Mouse (Mus musculus): ENCODE results near the gene Nav2.

The Nav2 gene

DNA sequence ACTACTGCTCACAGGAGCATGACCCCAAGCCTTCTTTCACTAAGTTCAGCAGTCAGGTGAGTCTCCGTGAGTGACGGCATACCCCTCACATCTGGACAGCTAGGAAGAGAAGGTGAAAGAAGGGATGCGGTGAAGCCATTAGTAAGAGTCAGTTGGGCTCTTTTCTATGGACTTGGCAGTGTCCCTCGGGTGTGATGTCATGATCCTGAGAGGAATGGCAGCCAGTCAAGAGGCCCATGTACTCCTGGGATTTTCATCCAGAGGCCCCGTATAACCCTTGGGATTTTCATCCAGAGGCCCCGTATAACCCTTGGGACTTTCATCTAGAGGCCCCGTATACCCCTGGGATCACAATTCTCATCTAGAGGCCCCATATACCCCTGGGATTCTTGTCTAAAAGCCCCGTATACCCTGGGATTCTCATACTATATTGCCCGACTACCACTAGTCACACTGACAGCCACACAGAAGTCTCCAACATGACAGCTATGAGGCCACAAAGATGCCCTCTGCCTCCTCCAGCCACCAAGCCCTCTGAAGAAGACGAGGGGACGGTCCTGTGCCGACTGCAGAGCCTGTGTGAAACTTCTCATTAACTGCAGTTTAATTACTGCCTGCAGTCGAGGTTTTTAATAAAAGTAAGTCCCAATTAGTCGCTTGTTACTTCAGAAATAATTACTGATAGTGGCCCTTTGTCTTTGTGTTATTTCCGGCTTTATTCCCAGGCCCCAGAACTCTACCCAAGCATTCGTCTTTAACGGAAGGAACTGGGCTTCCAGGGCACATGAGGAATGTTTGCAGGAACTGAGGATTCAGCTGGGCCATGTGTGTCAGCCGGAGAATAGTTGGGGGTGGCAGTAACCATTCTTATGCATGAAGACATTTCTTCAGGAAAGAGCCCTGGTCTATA, 251.4 kb downstream of the Nav2 start:
- DNase-seq (ENCODE audit: low read depth) = no peak

DNA sequence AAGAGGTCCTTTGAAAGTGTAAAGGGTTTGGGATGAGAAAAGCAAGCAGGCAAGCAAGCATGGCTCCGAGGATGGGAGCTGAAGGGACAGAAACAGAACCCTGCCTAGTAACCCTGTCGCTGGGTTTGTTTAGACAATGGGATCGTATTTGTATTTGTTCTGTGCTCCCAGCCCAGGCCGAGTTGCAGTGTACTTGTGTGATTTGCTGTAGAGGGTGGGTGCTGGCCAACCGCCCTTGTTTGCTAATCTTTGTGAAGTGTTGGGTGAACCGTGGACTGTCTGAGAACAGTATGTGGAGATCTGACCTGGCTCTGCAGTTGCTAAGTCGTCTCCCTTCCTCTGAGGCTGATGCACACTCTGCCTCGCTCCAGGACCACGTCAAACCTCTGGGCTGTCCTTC, 253.6 kb downstream of the Nav2 start:
- DNase-seq (ENCODE audit: low read depth) = no peak

GRCm38 (mm10) chr7:49163789-49164188, 255.3 kb downstream of the Nav2 start:
- no peak for DNase-seq (ENCODE audit: low read depth)

DNA sequence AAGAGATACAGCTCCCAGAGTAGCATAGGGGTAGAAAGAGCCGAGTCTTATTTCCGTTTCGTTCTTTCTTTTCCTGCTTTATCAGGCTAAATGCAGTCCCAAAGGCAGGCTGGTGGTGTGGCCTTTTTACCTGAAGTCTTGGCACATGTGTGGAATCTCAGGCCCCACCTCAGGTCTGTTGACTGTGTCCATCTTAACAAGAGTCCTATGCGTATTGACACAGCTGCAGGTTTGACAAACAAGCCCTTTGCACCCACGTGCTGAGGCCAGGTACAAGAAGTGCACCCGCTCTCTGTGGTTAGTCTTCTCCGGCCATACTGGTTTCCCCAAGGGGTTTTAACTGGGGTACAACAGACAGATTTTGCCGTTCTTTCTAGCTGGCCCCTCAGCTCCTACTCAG, 256.4 kb downstream of the Nav2 start:
- DNase-seq (ENCODE audit: low read depth) = no peak

- DNase-seq (ENCODE audit: low read depth) = no peak
These were observed 264.4 kb downstream of the Nav2 start for GRCm38 (mm10) chr7:49172926-49173325.

GRCm38 (mm10) chr7:49175784-49176409, 267.4 kb downstream of the Nav2 start:
- DNase-seq (ENCODE audit: low read depth) = no peak

DNA sequence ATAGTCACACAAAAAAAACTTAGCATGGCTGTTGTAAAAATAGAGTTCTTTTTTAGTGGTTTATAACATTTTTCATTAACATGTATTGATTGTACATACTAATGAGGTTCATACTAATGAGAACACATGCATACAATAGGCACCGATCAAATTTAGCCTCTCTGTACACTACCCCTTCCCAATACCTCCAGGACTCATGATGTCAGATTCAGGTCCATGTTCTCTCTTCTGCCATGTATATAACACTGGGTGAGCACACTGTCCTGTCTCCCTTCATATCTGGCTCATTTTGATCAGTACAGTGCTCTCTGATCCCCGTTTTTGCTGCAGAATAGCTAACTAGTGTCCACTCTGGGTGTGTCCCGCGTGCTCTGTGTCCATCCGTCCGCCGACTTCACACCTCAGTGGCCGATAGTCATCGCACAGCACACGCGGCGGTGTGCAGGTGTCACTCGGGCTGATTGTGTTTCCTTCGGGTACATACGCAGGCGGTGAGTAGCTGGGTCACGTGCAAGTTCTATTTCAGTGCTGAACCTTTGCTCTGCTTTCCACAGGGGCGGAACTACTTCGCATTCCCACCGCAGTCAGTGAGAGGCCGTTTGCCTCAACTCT, 268.2 kb downstream of the Nav2 start:
- no peak for DNase-seq (ENCODE audit: low read depth)

DNA sequence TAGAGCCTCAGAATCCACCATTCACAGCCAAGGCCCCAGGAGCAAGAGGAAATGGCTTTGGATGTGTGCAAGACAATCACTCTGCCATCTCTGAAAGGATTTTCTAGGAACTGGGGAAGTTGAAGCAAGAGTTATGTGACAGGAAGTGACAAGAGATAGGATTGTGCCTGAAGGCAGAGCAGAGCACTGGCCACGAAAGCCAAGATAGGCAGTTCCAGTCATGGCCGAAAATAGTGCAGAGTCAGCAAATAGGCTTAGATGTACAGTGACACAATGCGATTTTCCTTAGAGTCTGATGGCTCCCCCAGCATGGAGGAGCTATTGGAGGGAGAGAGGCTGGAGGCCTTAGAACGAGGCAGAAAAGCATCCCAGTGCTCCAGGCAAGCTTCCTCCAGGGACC, 269.7 kb downstream of the Nav2 start:
- peak; percentile 22 for DNase-seq (ENCODE audit: low read depth)

DNA sequence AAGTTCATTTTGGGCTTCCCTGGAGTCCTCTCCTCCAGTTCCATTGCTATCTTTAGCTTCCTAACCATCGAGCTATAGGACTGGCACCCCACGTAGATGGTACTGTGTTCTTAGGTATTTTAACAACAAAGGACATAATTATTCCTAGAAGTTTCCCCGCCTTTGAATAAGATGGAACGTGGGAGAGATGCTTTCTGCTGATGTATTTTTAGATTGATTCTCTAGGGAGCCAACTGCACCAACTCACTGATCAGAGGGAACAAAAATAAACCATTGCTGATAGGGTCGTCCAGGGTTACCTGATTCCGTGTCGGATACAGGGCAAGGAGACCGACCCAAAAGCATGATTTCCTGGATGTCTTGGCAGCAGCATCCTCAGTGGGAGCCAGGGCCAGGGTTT, 272.5 kb downstream of the Nav2 start:
- no peak for DNase-seq (ENCODE audit: low read depth)

DNA sequence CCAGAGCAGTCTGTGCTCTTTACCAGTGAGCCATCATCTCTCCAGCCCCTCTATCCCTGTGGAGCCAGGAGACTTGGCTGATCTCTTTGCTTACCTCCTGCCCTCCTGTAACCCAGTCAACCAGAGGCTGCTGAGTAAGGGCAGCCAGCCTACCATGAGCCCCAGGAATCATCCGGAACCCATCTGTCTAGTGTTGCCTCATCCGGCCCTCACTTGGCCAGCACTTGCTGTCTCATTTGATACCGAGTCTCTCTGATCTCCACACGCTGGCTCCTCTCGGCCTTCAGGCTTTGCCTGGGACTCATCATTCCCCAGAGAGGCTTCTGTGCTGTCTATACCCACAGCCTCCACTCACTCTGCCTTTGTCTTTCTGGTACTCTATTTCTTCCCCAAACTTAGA, 273.9 kb downstream of the Nav2 start:
- DNase-seq (ENCODE audit: low read depth) = no peak

- DNase-seq (ENCODE audit: low read depth) = no peak
These were observed 275.2 kb downstream of the Nav2 start for GRCm38 (mm10) chr7:49183696-49184095.

DNA sequence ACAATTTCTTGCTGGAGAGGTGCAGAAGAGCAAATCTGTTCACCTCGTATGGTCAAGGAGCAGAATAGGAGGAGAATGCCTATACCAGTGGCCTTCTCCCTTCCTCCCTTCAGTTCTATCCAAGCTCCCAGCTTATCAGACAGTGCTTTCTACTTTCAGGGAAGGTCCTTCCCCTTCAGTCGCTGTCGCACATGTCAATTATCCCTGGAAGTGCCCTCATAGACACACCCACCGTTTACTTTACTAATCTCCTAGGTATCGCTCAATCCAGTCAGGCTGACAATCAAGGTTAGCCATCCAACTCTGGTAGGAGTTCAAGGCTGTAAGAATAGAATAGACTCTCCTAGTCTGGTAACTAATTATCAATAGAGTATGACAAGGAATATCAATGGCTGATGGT, 277.5 kb downstream of the Nav2 start:
- DNase-seq (ENCODE audit: low read depth) = no peak

DNA sequence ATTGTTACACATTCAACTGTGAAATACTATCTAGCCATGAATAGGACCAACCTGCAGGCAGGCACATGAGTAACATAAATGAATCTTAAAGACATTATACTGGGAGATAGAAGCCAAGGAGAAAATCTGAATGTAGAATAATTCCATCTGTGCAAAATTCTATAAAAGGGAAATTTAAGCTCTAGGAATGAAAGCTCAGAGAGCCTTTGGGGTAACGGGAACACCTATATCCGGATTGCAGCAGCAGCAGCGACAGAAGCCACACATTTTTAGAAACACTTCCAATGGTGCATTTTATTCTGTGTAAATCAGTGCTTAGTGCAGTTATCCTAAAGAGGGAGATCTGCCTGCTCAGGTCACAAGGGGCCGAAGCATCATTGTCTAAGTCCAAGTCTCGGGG, 280.8 kb downstream of the Nav2 start:
- DNase-seq (ENCODE audit: low read depth) = no peak

GRCm38 (mm10) chr7:49190231-49190985, 281.9 kb downstream of the Nav2 start:
- no peak for DNase-seq (ENCODE audit: low read depth)

DNA sequence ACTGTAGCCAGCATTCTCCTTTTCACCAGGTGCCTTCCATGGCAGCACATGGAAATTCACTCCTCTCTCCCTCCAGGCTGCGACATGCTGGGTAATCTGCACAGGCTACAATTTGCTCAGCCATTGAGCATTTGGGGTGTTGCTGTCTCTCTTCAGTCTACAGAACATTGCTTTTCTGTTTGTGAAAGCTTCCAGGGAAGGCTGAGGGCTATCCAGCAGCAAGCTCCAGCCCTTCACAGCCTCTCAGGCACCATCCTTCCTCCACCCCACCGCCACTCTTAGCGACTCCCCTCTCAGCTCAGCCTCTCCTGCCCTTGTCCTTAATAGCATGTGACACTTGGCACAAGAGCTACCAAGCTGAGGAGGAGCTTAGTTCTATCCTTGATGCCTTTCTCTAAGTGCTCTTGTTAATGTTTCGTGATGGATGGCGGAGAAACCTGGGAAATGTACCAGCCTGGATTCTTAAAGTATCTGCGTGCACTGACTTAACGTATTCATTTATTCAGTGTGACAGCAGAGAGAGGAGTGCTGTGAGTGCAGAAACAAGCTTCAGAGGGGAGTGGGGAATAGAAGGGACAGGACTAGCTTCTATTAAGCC, 282.7 kb downstream of the Nav2 start:
- DNase-seq (ENCODE audit: low read depth) = no peak

- no peak for DNase-seq (ENCODE audit: low read depth)
These were observed 283.7 kb downstream of the Nav2 start for GRCm38 (mm10) chr7:49192061-49192695.

DNA sequence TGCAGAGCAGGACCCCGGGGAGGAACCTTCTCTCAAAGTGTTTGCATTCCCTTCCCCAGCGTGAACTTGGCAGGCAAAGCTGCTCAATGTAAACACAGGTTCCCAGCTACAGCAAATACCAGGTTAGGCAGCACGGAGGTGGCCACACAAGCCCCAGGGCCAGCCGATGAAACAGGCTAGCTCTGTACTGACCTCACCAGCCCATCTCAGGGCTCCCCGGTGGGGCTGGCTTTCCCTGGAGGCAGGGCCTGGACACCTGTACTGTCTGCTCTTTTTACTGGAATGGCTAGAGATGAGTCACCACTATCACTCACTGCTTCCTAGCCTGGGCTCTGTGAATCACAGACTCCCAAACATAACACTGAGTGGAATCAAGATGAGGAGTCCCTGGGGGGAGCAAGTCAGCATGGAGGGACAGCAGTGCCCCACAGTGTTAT, 287.2 kb downstream of the Nav2 start:
- DNase-seq (ENCODE audit: low read depth) = no peak

DNA sequence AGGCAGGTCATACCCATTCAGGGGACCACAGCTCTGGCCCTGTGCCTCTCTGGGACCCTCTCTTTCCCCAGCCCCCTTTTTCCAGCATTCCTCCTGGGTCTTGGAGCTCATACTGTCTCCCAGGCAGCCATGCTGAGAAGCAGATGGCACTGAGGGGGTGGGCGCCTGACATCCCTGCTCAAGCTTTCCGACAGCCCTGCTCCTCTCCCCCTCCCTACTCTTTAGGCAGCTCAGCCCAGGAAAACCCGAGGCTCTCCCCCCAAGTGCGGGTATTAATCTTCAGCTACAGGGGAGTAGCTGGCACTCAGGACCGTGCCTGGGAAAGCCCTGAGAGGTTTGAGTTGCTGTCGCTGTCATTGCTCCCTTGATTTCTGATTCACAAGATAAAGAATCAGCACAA, 290.9 kb downstream of the Nav2 start:
- DNase-seq (ENCODE audit: low read depth) = no peak

GRCm38 (mm10) chr7:49200270-49200669, 291.8 kb downstream of the Nav2 start:
- DNase-seq (ENCODE audit: low read depth) = peak; percentile 52

DNA sequence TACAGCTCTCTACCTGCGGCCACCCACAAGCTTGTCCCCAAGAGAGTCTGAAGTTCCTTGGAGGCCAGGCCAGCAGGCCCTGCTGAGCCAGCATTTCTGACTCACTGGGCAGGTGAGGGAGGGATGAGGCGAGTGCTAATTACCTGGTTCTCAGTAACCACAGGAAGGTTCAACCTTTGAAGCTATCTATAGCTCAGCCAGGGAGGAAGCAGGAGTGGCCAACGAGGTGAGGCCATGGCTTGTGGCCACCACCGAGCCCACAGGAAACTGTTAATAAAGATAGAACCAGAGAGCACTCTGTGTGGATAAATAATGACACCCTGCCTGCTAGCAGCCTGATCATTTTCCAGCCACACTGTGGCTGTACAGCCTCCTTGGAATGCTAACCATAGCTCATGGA, 294.5 kb downstream of the Nav2 start:
- DNase-seq (ENCODE audit: low read depth) = peak; percentile 3

DNA sequence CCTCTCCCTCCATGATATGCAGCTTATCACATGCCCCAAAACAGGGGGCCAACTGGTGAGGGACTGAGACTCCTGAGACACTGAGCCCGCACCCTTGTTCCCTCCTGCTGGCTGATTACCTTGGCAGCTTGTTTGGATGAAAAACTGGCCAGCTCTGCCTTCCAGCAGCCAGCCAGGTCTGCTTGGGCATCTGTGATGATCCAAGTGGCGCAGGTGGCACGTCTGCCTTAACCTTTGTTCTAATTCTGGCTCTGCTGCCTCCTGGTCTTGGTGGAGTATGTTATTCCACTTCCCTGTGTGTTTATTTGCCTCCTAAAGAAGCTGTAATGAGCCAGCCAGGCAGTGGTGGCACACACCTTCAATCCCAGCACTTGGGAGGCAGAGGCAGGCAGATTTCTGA, 296.3 kb downstream of the Nav2 start:
- DNase-seq (ENCODE audit: low read depth) = no peak

DNA sequence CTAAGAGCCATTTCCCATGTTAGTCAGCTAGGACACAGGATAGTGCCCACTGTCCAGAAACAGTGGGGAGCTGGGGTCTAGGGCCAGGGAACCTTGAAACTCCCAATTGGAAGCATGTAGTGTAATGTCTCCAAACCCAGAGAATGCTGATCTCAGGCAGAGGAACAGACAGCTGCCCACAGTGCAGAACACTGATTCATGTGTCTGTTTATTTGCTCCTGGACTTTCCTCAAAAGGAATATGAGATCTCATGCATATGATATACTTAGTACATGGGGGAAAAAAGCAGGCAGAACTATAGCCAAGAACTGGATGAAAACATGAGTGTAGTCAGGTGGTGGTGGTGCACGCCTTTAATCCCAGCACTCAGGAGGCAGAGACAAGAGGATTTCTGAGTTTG, 297.0 kb downstream of the Nav2 start:
- DNase-seq (ENCODE audit: low read depth) = no peak
